Mouse (Mus musculus): ENCODE measurements around the gene Chml.

DNA sequence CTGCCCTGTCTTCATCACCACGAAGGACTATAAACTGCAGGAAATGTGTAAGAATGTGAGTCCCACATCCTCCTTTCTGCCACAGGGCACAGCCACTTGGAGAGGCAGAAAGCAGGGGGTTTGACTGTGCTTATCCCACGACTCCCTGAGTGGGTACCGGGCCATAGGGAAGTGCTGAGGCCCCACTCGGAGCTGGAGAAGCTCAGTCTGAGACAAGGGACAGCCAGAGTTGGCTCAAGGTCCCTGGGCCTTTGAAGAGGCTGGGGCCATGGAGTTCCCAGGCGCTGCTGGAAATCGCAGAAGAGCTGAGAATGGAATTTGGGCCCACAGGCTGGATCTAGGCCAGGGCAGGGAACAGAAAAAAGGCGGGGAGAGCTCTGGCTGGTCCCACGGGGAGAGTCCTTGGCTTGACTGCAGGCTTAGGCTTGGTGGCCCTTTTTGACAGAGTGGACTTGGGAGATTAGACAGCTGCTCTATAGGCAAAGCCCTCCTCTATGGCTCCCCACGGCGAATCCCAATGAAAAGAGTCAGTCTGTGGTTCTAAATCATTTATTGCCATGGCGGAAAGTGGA, 19.7 kb upstream of the Chml start:
- no peak for TF ChIP-seq CTCF (IDR thresholded peaks at IDR 0.05; ENCODE audit: low read depth, low read length)
- TF ChIP-seq POLR2A (IDR thresholded peaks at IDR 0.05; ENCODE audit: borderline replicate concordance, low read depth, low read length): no peak

All from bone marrow macrophage, adult 2 months (primary cell).